Mouse (Mus musculus): Measurements from ENCODE around the gene Als2. TPM values are rescaled to one million over a fixed set of nuclear protein-coding genes. Genes with fewer than 3 reads are reported as not detected.

The Als2 gene
- total RNA-seq, 2 experiments from 2014 or later, result 37.2 to 37.9 TPM

DNA sequence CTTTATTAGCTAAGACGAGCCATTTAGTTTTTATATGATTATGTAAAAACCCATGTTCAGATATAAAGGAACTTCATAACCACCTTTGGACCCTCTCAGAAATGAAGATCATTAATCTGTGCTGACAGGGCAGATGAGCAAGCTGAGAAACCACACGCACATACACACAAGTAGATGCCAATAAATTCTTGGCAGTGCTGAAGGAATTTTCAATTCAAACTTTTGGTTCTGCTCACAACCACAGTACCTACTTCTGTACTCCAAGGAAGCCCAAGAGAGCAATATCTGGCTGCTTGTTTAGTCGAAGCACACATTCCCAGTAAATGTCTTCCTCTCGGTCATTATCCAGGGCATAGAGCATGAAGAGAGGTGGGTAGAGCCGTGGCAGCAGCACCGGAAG, 67.4 kb downstream of the Als2 start:
- intact Hi-C loops (cut with DNase I), result no loop called here
- DNase-seq (ENCODE audit: low spot score in 2 of 2), result no peak

DNA sequence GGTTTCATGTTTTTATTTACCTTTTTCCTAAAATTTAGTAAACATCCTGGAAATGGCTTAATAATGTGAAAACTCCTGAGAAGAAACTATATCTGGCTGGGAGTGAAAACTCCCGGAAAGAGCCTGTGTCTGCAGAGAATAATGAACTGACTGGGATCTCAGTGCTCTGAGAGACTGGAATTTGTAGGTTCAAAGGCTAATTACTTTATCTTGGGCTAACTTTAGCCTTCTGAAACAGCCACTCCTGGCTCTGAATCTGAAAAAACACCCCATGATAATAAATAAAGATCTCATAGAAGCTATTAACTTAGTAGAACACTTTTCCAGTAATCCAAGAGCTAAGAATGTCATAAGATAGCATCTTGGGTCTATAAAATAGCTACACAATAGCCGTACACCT, 68.5 kb downstream of the Als2 start:
- DNase-seq (ENCODE audit: low spot score in 2 of 2), result no peak

DNA sequence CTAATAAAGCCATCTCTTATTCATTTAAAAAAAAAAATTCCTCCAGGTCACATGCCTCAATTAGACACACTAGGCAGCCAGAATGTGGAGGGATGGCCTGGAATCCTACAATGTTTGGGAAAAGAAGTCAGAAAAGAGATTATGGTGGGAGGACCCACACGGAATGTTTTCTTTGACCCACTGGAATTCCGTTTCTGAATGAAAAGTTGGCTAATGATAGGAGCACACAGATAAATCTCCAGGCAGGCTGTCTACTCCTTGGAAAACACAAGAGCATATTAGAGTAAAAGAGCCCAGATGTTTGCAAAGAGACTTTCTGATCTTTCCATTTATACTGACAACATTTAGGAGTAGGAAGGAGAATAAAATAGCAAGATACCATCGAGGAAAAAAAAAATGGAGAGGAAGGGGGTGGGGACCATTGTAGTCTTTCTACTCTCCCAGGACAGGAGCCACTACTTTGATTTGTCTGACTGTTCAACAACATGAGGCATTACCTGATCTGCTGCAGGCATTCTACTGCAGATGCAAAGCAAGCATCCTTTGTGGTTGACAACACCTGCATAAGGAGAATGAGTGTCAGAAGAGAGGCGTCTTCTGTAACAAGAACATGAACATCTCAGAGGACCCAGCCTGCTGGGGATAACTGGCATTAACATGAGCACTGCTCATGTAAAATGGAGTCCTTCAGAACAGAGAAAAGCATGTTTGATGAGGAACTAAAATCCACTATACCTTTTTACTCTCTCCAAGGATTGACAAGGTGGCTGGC, 69.2 kb downstream of the Als2 start:
- intact Hi-C loops (cut with DNase I), result no loop called here
- no peak for DNase-seq (ENCODE audit: low spot score in 2 of 2)

More for the DNA sequence above, 68.5 kb downstream of the Als2 start:
- intact Hi-C loops (cut with DNase I), result no loop called here

DNA sequence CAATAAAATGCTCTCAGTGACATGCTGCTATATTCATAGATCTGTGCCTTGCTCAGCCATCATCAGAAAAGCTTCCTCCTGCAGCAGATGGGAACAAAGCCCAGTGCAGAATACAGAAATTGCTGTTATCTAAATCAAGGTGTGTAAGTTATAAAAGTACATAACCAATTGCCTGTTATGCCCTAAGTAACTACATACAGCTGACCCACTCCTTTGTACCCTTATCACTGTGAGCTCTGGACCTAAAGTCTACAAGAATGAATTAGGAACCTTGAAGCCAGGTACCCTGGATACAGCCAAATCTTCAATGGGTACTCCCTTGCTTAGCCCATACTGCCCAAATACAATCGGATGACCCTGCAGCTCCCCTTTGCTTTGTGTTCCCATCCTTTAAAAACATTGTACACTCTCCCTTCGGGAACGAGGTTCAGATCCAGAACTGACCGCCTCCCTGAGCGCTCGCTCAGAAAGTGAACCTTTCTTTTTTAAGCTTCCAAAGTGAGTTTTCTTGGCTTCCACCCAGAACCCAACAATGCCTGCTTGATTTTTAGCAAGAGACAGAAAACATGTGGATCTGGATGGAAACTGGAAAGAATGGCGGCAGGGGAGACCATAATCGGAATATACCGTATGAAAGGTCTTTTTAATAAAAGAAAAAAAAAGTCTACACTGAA, 70.7 kb downstream of the Als2 start:
- no peak for DNase-seq (ENCODE audit: low spot score in 2 of 2)
- intact Hi-C loops (cut with DNase I), result no loop called here

DNA sequence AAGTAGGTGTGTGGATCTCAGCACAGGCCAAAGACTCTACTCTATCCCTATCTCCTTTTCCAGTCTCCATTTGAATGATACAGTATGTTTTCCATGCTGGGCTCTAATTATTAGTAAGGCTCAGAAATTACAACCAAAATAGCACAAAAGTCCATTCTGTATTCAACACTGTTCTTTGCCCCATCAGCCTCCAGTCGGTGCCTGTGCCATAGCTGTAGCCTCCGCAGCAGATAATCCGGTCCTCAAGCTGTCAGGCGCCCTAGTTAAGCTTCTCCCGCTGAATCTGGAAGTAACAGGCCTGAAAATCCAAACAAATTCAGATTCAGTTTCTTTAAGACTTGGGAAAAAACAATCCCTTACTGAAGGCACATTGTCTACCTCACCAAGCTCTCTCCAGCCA, 73.1 kb downstream of the Als2 start:
- no peak for DNase-seq (ENCODE audit: low spot score in 2 of 2)

DNA sequence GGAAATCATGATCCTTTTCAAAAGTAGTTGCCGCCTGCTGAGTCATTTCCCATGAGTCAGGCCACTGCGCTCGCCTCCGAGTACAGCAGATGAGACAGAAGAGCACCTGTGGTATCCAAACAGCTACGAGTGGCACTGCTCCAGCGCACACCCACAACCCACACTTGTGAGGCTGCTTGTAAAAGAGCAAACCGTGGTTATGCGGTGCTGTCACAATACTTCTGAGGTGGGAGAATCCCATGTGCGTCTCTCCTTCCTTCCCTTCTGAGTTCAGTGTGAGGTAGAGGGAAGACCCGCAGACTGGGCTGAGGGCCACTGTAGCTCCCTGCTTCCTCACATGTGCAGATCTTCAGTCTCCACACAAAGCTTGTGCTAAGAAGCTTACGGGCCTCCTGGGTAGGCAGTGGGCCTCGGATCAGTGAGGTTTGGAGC, 74.0 kb downstream of the Als2 start, which contains the start of gene Mpp4:
Mpp4 (minus strand) TSS at position 360 of the 432 bp plus-strand sequence.
- peak; percentile 75 to 82 for DNase-seq (ENCODE audit: low spot score in 2 of 2)
- intact Hi-C loops (cut with DNase I), result no loop called here

More for the DNA sequence above, 73.1 kb downstream of the Als2 start:
- intact Hi-C loops (cut with DNase I), result no loop called here

DNA sequence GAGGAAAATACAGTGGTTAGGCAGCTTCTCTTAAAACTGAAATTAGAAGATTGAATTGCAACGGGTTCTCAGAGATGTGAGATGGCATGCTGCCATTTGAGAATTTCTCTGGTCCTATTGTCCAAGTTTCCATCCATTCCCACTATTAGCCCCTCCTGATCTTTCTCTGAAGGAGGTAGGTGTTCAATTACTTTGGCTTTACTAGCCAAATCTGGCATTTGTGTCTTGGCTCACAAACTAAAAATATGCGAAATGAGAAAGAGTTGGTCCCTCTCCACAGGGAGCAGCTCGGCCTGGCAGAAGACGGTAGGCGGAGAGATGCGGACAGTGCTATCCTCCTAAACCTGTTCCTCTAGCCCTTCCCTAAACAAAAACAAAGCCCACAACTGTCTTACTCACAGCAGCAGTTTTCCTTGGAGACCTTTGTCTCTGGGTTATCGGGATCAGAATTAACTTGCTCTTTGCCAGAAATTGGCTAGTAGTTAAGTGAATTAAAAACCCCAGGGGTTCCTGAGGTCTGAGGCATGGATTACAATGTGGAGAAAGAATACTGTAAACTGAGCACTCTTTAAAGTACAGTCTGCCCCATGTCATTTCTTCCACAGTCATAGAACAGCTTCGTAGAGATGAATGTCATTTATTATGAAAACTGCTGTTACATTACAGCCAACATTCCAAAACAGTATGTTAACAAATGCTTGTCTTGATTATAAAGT, 74.6 kb downstream of the Als2 start:
- intact Hi-C loops (cut with DNase I), result no loop called here
- no peak for DNase-seq (ENCODE audit: low spot score in 2 of 2)

DNA sequence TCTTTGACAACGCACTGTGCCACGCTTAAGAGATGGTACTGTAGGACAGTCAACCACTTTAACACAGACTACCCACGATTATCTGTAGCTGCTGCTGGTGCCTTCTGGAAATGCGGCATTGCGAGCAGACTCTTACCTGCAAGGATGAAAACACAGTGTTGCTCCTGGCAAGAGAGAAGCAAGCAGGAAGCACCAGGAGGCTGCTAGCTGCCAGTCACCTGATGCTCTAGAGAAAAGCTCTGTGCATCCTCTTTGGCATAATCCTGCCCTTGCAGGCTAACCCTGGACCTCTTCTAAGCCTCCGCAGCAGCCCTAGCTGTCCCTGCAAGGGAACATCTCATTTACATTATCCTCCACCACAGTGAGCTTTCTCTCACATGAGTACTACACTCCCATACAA, 75.6 kb downstream of the Als2 start:
- intact Hi-C loops (cut with DNase I), result no loop called here
- DNase-seq (ENCODE audit: low spot score in 2 of 2), result no peak

DNA sequence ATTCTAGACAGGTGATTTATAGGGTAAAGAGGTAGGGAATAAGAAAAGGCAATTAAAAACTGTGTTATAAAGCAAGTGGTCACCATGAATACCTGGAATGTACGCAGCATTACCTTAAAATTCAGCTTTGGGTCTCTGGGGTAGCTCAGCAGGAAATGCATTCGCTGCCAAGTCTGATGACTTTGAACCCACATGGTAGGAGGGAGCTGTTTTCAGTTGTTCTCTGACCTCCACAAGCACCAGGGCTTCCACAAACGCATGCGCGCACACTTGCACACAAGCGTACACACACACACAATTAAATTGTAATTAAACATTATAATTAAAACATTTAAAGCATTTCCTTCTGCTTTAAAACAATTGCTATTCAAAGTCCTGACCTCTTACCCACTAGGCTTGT, 76.2 kb downstream of the Als2 start:
- no peak for DNase-seq (ENCODE audit: low spot score in 2 of 2)
- intact Hi-C loops (cut with DNase I), result no loop called here

DNA sequence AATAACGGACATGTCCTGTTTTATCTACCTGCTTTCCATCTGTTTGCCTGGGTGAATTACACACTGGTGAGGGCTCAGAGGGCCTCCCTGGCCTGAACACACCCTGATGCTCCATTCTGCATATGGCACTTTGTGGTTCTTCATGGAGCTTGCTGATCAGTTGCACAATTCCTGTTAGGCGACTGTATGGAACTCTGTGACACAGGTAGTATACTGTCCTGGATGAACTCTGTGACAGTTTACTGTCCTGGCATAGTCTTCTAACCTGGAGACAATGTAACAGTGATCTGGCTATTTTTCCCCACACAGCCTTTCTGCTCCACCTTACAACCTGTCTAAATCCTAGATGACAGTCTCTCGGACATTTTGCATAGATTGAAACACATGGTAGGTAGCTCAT, 77.9 kb downstream of the Als2 start:
- no peak for DNase-seq (ENCODE audit: low spot score in 2 of 2)
- intact Hi-C loops (cut with DNase I), result no loop called here

DNA sequence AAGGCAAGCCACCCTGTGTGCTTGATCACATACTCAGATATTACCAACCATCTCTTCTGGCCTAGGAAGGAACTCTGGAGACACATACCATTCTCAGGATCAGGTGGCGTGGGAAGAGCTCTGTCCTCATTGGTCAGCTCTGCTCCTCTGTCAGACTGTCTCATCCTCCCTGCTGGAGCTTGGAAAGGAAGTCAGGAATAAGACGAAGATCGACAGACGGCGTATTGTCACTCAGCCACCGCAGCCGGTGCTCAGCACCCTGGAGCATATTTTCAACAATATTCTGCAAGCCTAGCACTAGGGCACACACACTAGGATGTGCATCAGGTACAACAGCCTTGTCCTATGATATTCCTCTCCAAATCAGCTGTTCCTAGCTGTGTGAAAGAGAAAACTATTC, 78.5 kb downstream of the Als2 start:
- DNase-seq (ENCODE audit: low spot score in 2 of 2), result no peak
- intact Hi-C loops (cut with DNase I), result no loop called here

DNA sequence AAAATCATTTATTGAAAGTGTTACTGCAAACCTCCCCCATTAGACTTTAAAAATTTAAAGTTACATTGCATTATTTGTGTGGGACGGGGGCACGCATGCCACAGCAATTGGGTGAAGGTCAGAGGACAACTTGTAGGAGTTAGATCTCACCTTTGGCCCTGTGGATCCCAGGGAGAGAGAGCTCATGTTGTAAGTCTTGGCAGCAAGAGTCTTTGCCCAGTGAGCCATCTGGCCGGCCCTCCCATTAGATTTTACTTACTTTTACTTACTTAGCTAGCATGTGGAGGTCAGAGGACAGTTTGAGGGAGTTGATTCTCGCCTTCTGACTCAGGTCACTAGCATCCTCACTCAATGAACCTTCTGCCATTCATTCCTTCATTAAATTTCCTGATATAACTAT, 79.2 kb downstream of the Als2 start:
- intact Hi-C loops (cut with DNase I), result no loop called here
- no peak for DNase-seq (ENCODE audit: low spot score in 2 of 2)

DNA sequence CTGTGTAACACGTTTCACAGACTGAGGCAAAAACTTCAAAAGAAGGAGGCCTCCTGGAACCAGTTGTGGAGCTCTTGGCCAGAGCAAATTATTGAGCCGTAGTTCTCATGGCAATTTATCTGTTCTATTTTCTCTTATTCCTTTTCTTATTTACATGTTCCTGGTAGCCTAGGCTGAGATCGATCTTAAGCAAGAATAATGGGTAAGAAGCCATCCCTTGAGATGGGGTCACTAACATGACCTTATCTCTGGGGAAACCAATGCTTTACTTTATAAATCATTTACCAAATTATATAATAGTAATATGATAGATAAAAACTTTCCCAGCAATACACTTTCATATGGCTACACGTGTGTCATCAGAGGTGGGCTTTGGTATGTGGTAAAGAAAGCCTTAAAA, 84.7 kb downstream of the Als2 start:
- DNase-seq (ENCODE audit: low spot score in 2 of 2), result no peak
- intact Hi-C loops (cut with DNase I), result no loop called here

DNA sequence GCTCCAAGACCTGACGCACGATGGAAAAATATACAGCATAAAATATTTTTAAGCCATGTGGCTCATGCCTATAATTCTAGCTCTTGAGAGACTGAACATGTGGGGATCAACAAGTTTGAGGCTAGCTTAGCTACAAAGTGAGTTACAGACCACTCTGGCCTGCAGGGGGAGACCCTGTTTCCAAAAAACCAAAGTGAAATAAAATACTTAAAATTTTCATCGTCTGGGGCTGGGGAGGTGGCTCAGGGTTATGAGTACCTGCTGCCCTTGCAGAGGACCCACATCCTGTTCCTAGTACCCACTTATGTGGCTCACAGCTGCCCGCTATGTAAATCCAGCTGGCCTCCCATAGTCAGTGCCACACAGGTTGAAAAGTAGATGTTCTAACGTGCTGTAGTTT, 86.5 kb downstream of the Als2 start:
- DNase-seq (ENCODE audit: low spot score in 2 of 2), result no peak
- intact Hi-C loops (cut with DNase I), result no loop called here

DNA sequence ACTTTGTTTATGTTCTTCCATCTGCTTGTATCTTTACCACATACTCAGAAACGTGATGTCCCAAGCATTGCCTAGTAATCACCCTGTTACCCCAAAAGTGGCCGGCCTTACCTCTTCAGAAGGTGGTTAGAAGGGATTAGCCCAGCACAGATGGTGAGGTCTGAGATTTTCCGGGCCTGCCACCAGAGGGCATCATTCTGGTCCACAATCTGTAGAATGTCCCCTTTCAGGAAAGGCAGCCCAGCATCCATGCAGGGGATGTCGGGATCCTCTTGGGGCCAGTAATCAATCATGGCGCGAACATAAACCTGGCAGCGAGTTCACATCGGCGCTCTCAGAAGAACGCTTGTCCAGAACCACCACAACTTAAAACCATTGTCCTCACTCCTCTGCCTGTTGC, 92.5 kb downstream of the Als2 start:
- intact Hi-C loops (cut with DNase I), result loop anchor here (10.0 kb wide), 2 partner anchors 140 to 370 kb away; no protein-coding TSS in a partner anchor
- no peak for DNase-seq (ENCODE audit: low spot score in 2 of 2)

DNA sequence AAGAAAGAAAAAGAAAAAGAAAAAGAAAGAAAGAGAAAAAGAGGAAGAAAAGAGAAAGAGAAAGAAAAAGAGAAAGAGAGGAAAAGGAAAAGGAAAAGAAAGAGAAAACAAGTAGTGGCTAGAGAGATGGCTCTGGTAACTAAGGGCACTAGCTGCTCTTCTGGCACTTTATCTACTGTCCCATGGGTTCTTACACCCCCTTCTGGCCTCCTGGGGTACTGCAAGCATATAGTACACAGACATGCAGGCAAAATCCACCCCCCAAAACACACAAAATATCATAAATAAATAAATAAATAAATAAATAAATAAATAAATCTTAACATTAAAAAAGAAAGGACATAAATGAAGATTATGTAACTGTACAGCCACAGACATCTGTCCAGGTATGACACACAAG, 94.2 kb downstream of the Als2 start:
- DNase-seq (ENCODE audit: low spot score in 2 of 2), result no peak
- intact Hi-C loops (cut with DNase I), result loop anchor here (10.0 kb wide), 2 partner anchors 138 to 368 kb away; no protein-coding TSS in a partner anchor

DNA sequence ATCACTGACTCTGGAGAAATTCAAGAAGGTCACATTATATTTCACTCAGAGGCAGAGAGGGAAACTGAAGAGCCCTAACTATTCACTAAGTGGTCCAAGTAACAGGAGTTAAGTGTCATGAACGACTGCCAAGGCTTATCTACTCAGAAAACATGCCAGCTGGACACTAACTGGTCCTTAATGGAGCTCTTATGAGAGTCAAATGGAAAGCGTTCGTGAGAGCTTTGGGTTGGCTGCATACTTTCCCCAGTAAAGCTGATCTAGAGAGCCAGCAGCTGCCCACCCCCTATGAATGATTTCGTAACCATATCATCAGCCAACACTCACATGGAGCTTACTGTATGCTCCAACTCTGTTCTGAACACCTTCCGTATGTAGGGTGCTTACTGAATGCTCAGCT, 102.6 kb downstream of the Als2 start:
- no peak for DNase-seq (ENCODE audit: low spot score in 2 of 2)
- intact Hi-C loops (cut with DNase I), result no loop called here

DNA sequence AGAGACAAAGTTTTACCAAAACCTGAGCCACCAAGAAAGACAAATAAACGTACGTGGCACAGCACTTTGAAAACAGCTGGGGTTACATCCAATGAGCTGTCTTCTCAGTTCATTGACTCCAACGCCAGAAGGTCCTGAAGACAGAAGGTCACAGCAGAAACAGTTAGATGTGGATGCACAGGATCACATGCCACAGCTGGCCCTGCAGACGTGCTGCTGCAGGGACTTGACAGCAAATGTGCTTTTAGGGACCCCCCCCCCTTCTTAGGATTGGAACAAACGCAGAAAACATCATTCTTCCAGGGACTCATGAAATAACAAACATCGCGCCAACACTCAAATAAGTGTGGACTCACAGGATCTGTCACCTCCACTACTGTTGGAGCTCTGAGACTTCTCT, 108.2 kb downstream of the Als2 start:
- DNase-seq (ENCODE audit: low spot score in 2 of 2), result no peak
- intact Hi-C loops (cut with DNase I), result no loop called here

DNA sequence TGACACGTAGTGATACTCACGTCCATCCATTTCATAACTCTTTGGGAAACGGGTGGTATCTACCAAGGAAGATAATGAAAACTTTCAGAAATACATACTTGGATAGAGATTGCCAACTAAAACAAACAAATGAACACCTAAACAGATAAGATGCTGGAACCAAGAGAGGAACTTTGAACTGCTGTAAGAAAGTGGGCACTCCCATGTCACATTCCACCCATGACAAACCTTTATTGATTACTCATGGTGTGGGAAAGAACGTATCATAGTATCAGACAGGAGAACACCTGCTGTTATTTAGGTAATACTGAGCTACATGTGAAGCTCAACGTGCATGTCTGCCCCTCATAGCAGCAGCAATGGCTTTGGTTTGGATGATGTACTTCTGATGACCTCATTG, 111.5 kb downstream of the Als2 start:
- intact Hi-C loops (cut with DNase I), result no loop called here
- no peak for DNase-seq (ENCODE audit: low spot score in 2 of 2)

DNA sequence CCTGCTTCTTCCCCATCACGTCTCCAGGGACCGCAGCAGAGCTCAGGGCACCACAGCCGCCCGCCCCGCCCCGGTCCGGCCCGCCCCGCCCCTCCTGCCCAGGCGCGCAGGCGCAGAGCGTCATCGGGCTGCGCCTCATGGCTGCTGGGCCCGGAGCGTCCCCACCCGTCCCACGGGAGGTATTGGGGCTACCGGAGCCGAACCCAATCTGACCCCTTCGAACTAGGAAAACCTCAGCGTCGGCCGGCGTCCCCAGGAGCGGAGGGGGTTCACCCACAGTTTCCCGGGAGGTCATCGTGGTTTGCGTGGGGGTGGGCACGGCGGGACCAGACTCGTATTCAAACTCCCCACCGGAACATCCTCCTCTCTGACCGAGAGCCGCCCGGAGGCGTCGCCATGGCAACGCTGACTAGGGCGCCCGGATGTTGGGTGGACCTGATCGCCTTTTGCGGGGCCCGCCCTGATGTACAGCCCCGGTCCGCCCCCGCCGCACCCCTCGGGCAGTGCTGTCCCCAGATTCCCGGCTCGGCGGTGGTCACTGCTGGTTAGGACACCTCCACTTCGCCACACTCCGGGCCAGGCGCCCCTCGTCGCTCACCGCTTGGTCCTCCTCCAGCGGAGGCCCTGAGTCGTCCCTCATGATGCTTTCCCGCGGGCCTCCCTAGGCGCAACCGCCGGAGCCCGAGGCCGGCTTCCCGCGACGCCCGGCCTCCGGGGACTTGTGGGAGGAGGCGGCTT, 117.1 kb downstream of the Als2 start, which contains the start of gene Tmem237:
Tmem237 (minus strand) TSS at position 689 of the 738 bp plus-strand sequence.
- DNase-seq (ENCODE audit: low spot score in 2 of 2), result peak; percentile 94
- intact Hi-C loops (cut with DNase I), result no loop called here
